13 mouse cellular contexts compared by ENCODE assay signal in the genomic region with DNA sequence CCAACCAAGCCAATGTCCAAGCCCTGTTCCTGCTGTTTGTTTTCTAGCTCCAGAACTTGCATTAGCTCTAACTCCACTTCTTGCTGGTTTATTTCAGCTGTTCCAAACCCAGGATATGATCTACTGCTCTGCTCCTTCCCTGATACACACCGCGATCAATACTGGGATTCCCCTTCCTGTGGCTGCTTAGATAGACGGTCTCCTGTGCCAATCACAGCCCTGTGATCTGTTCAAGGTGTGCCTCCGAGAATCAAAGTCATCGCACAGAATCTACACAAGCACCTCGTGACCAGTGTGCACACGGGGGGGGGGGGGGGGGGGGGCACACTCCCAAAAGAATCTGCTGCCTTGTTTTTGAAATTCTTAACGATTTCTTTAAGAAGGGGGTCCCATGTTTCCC.
"Had no signal": no experiment of that assay in that cellular context is flagged by ENCODE, and none has a peak within 500 bp of the region (broad histone marks: within the 10 kb centered on the region; RNA-seq: fewer than 3 reads in every experiment).

No protein-coding gene starts in this region.

- DNase-seq: kidney, adult 2 months; kidney, postnatal 25 days; layer of hippocampus, adult 9-11 months; lung, adult 18-20 months; lung, postnatal 10 days; lung, postnatal 36 days; midbrain, embryonic 14.5 days; retina, postnatal 1 day; right cerebral cortex, postnatal 25 days; thymus, adult 2 months; thymus, postnatal 14 days; thymus, postnatal 4 days had no signal

- ATAC-seq: intestine, postnatal 0 days had no signal
